Mouse (Mus musculus): ENCODE measurements around the gene Dnajb5. TPM values are rescaled to one million over a fixed set of nuclear protein-coding genes. Genes with fewer than 3 reads are reported as not detected.
A peak's percentile ranks its signal among the peaks of the same experiment; 100 is the strongest.

Gene Dnajb5
- polyA plus RNA-seq, 1 experiment from 2014 or later, result 15.4 TPM

DNA sequence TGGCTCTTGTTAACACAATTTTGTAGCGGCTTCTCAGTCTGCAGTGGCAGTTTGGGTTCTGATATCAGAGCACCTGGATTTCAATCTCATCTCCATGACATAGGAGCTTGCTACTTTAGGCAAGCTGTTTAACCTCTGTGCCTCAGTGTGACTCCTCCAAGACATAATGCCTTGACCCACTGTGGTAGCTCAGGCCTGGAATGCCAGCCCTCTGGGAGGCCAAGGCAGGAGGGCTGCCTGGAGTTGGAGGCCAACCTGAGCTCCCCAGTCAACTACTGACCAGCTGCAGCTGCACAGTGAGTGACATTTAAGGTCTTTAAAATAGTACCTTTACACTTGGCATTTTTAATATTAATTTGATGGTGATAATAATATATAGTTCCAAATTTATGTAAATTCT lies 33.6 kb upstream of the Dnajb5 start:
- no peak for DNase-seq (ENCODE audit: low spot score)

DNA sequence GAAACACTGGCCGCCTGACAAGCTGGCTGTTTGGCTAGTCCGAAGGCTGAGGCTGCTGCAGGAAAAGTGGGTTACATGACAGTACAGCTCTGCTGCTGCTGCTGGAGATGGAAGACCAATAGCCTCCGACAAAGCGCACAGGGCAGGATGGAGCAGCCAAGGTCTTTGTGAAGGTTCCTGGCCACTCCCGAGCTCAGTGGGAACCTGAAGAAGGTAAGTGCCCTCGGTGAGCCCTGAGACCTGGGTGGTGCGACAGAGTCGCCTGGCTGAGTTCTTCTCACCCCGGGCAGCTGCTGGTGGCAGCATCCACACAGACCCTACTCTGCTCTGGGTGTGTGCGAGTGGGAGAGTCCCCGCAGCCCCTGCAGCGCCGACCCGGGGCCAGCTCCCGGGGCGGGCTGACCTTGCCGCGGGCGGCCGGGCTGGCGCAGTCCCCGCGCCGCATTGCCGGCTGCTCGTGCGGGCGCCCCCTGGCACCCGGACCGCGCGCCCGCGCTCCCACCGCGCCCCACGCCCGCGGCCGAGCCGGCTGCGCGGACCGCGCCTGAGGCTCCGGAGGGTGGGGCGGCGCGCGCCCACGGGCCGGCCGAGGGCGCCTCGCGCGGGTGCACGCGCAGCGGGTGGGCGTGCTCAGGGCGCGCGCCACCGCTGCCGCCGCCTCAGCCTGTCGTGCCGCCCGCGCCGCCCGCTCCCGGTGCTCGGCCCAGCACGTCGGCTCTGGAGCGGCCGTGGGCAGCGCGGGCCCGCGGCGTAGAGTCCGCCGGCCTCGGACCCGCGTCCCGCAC lies 32.8 kb upstream of the Dnajb5 start, which contains the start of gene Phf24:
Gene Phf24, plus strand, starts transcription at position 44 of the 785 bp plus-strand sequence.
- 1% methylated on average over 12 of the region's 90 CpGs for WGBS
- Histone ChIP-seq H3K36me3 (ENCODE audit: control insufficient read depth, insufficient read depth, low read length) (no peaks in the 10 kb centered on the region), H3K27me3 (replicated peaks; ENCODE audit: control insufficient read depth, insufficient read depth, low read length) (peaks cover 52% of the 10 kb centered on the region), H3K4me1 (ENCODE audit: control insufficient read depth, insufficient read depth, low read length) (no peaks in the 10 kb centered on the region), H3K4me2 (ENCODE audit: low read depth, low read length) (peak within 1 kb of the TSS; percentile 89), H3K9ac (ENCODE audit: low read depth, low read length) (peak within 1 kb of the TSS; percentile 79), H3K9me3 (ENCODE audit: control insufficient read depth, low read length) (no peaks in the 10 kb centered on the region), H3K4me3 (ENCODE audit: low read depth, low read length) (peak within 1 kb of the TSS; percentile 65), H3K27ac (replicated peaks; ENCODE audit: low read depth, low read length) (no peak within 1 kb of the TSS)
- ATAC-seq (ENCODE audit: low read depth) (peak; percentile 83), DNase-seq (ENCODE audit: low spot score) (peak; percentile 73)

More for the DNA sequence above, 33.6 kb upstream of the Dnajb5 start:
- H3K4me2 ChIP-seq (ENCODE audit: low read depth, low read length), result no peak overlapping the region
- H3K4me3 ChIP-seq (ENCODE audit: low read depth, low read length), result no peak overlapping the region
- H3K36me3 ChIP-seq (ENCODE audit: control insufficient read depth, insufficient read depth, low read length), result no peaks in the 10 kb centered on the region
- H3K9ac ChIP-seq (ENCODE audit: low read depth, low read length), result no peak overlapping the region
- H3K27me3 ChIP-seq (replicated peaks; ENCODE audit: control insufficient read depth, insufficient read depth, low read length), result peaks cover 52% of the 10 kb centered on the region
- H3K9me3 ChIP-seq (ENCODE audit: control insufficient read depth, low read length), result no peaks in the 10 kb centered on the region
- WGBS, result 67% methylated on average over 1 of the region's 1 CpGs
- no peak overlapping the region for H3K27ac ChIP-seq (replicated peaks; ENCODE audit: low read depth, low read length)
- no peaks in the 10 kb centered on the region for H3K4me1 ChIP-seq (ENCODE audit: control insufficient read depth, insufficient read depth, low read length)
- no peak for ATAC-seq (ENCODE audit: low read depth)

DNA sequence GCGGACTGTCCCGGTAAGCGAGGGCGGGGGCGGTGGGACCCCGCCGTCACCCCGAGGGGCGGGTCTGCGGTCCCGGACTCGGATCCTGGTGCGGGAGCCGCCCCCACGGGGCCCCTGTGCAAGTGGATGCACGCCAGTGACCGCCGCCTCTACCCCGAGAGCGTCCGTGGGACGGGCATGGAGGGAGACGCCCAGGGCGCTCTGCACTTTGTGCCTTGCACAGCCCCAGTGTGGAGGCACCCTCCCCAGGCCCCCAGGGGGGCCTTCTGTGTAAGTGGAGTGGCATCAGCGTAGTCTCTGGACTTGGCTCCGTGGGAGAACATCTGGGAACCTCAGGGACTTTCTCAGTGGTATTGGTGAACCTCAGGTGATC lies 32.2 kb upstream of the Dnajb5 start:
- H3K4me2 ChIP-seq (ENCODE audit: low read depth, low read length), result peak overlapping the region; percentile 89
- DNase-seq (ENCODE audit: low spot score), result peak; percentile 16
- WGBS, result 6% methylated on average over 10 of the region's 26 CpGs
- no peaks in the 10 kb centered on the region for H3K4me1 ChIP-seq (ENCODE audit: control insufficient read depth, insufficient read depth, low read length)
- no peaks in the 10 kb centered on the region for H3K9me3 ChIP-seq (ENCODE audit: control insufficient read depth, low read length)
- ATAC-seq (ENCODE audit: low read depth), result peak; percentile 33; the same call in 1 of the 2 replicates
- H3K27me3 ChIP-seq (replicated peaks; ENCODE audit: control insufficient read depth, insufficient read depth, low read length), result peaks cover 48% of the 10 kb centered on the region
- H3K4me3 ChIP-seq (ENCODE audit: low read depth, low read length), result peak overlapping the region; percentile 65
- H3K27ac ChIP-seq (replicated peaks; ENCODE audit: low read depth, low read length), result no peak overlapping the region
- no peaks in the 10 kb centered on the region for H3K36me3 ChIP-seq (ENCODE audit: control insufficient read depth, insufficient read depth, low read length)
- peak overlapping the region; percentile 79 for H3K9ac ChIP-seq (ENCODE audit: low read depth, low read length)

GRCm38 (mm10) chr4:42920726-42921125 lies 28.9 kb upstream of the Dnajb5 start:
- Histone ChIP-seq H3K4me1 (ENCODE audit: control insufficient read depth, insufficient read depth, low read length) (no peaks in the 10 kb centered on the region), H3K27me3 (replicated peaks; ENCODE audit: control insufficient read depth, insufficient read depth, low read length) (peaks cover 30% of the 10 kb centered on the region), H3K4me2 (ENCODE audit: low read depth, low read length) (no peak overlapping the region), H3K36me3 (ENCODE audit: control insufficient read depth, insufficient read depth, low read length) (no peaks in the 10 kb centered on the region), H3K9ac (ENCODE audit: low read depth, low read length) (no peak overlapping the region), H3K4me3 (ENCODE audit: low read depth, low read length) (no peak overlapping the region), H3K27ac (replicated peaks; ENCODE audit: low read depth, low read length) (no peak overlapping the region), H3K9me3 (ENCODE audit: control insufficient read depth, low read length) (no peaks in the 10 kb centered on the region)
- WGBS, result 71% methylated on average over 9 of the region's 9 CpGs
- ATAC-seq (ENCODE audit: low read depth), result no peak
- no peak for DNase-seq (ENCODE audit: low spot score)

- Histone ChIP-seq H3K4me1 (ENCODE audit: control insufficient read depth, insufficient read depth, low read length) (no peaks in the 10 kb centered on the region), H3K27me3 (replicated peaks; ENCODE audit: control insufficient read depth, insufficient read depth, low read length) (peaks cover 22% of the 10 kb centered on the region), H3K4me2 (ENCODE audit: low read depth, low read length) (no peak overlapping the region), H3K4me3 (ENCODE audit: low read depth, low read length) (no peak overlapping the region), H3K36me3 (ENCODE audit: control insufficient read depth, insufficient read depth, low read length) (no peaks in the 10 kb centered on the region), H3K9ac (ENCODE audit: low read depth, low read length) (no peak overlapping the region), H3K9me3 (ENCODE audit: control insufficient read depth, low read length) (no peaks in the 10 kb centered on the region), H3K27ac (replicated peaks; ENCODE audit: low read depth, low read length) (no peak overlapping the region)
- WGBS, result 90% methylated on average over 2 of the region's 2 CpGs
- ATAC-seq (ENCODE audit: low read depth) (no peak), DNase-seq (ENCODE audit: low spot score) (no peak)
Observed at GRCm38 (mm10) chr4:42921536-42921935, 28.1 kb upstream of the Dnajb5 start.

DNA sequence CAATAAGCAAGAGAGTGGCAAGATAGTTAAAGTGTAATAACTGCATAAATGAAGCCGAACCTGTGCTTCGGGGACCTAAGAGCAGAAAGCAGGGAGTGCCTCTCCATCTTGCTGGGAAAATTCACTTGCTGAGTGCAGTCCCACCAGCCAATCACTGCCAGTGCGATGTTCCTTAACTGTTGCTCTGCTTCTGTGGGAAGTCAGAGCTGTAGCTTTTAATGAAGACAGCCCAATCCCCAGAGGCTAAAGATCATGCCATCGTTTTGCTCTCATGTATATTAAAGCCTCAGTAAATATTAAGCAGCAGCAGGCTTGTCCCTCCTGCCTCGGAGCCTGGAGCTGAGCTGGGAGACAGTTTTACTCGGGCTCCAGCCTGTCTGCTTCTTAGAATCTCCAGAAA lies 27.6 kb upstream of the Dnajb5 start:
- WGBS, result 60% methylated on average over 6 of the region's 6 CpGs
- H3K9ac ChIP-seq (ENCODE audit: low read depth, low read length), result no peak overlapping the region
- no peaks in the 10 kb centered on the region for H3K36me3 ChIP-seq (ENCODE audit: control insufficient read depth, insufficient read depth, low read length)
- no peaks in the 10 kb centered on the region for H3K4me1 ChIP-seq (ENCODE audit: control insufficient read depth, insufficient read depth, low read length)
- no peak for ATAC-seq (ENCODE audit: low read depth)
- DNase-seq (ENCODE audit: low spot score), result no peak
- H3K4me3 ChIP-seq (ENCODE audit: low read depth, low read length), result no peak overlapping the region
- H3K9me3 ChIP-seq (ENCODE audit: control insufficient read depth, low read length), result no peaks in the 10 kb centered on the region
- H3K4me2 ChIP-seq (ENCODE audit: low read depth, low read length), result no peak overlapping the region
- peaks cover 19% of the 10 kb centered on the region for H3K27me3 ChIP-seq (replicated peaks; ENCODE audit: control insufficient read depth, insufficient read depth, low read length)
- no peak overlapping the region for H3K27ac ChIP-seq (replicated peaks; ENCODE audit: low read depth, low read length)

DNA sequence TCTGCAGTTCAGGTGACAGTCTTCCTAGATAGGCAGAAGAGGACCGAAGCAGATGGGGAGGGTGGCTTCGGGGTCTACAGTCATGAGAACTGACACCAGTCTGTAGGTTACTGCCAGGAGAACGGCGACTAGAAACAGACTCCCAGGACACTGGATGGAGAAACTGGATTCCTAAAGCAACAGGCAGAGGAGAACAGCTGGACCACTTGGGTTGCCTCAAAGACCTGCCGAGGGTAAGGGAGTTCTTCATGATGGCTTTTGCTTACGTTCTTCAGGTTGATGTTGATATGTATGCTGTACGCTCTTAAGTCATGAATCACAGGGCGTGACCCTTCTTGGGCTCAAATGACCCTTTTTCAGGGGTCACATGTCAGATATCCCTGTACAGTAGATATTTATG lies 27.2 kb upstream of the Dnajb5 start:
- H3K27ac ChIP-seq (replicated peaks; ENCODE audit: low read depth, low read length), result no peak overlapping the region
- peaks cover 16% of the 10 kb centered on the region for H3K27me3 ChIP-seq (replicated peaks; ENCODE audit: control insufficient read depth, insufficient read depth, low read length)
- H3K9ac ChIP-seq (ENCODE audit: low read depth, low read length), result no peak overlapping the region
- no peaks in the 10 kb centered on the region for H3K4me1 ChIP-seq (ENCODE audit: control insufficient read depth, insufficient read depth, low read length)
- no peak overlapping the region for H3K4me3 ChIP-seq (ENCODE audit: low read depth, low read length)
- no peaks in the 10 kb centered on the region for H3K36me3 ChIP-seq (ENCODE audit: control insufficient read depth, insufficient read depth, low read length)
- no peak overlapping the region for H3K4me2 ChIP-seq (ENCODE audit: low read depth, low read length)
- WGBS, result 80% methylated on average over 8 of the region's 8 CpGs
- no peaks in the 10 kb centered on the region for H3K9me3 ChIP-seq (ENCODE audit: control insufficient read depth, low read length)
- DNase-seq (ENCODE audit: low spot score), result no peak
- no peak for ATAC-seq (ENCODE audit: low read depth)

- WGBS, result 69% methylated on average over 13 of the region's 13 CpGs
Observed at GRCm38 (mm10) chr4:42924095-42924710, 25.4 kb upstream of the Dnajb5 start.

More at GRCm38 (mm10) chr4:42924095-42924710, 25.4 kb upstream of the Dnajb5 start:
- Histone ChIP-seq H3K9me3 (ENCODE audit: control insufficient read depth, low read length) (no peaks in the 10 kb centered on the region), H3K4me2 (ENCODE audit: low read depth, low read length) (no peak overlapping the region), H3K27me3 (replicated peaks; ENCODE audit: control insufficient read depth, insufficient read depth, low read length) (no peaks in the 10 kb centered on the region), H3K4me3 (ENCODE audit: low read depth, low read length) (no peak overlapping the region), H3K9ac (ENCODE audit: low read depth, low read length) (no peak overlapping the region), H3K27ac (replicated peaks; ENCODE audit: low read depth, low read length) (no peak overlapping the region), H3K4me1 (ENCODE audit: control insufficient read depth, insufficient read depth, low read length) (no peaks in the 10 kb centered on the region), H3K36me3 (ENCODE audit: control insufficient read depth, insufficient read depth, low read length) (no peaks in the 10 kb centered on the region)
- DNase-seq (ENCODE audit: low spot score), result no peak
- no peak for ATAC-seq (ENCODE audit: low read depth)
